Mouse (Mus musculus): ENCODE measurements around the gene Inhbb. TPM values are rescaled to one million over a fixed set of nuclear protein-coding genes. Genes with fewer than 3 reads are reported as not detected.

The Inhbb gene
- polyA plus RNA-seq, 1 experiment from 2014 or later, result 1.5 TPM

GRCm38 (mm10) chr1:119397839-119398238 lies 24.2 kb downstream of the Inhbb start:
- Histone ChIP-seq H3K36me3 (ENCODE audit: control insufficient read depth, insufficient read depth, low read length) (no peaks in the 10 kb centered on the region), H3K4me2 (replicated peaks; ENCODE audit: low read depth, low read length) (no peak overlapping the region), H3K27ac (ENCODE audit: low read length) (no peak overlapping the region), H3K9ac (replicated peaks; ENCODE audit: low read depth, low read length) (no peak overlapping the region), H3K4me3 (ENCODE audit: low read depth, low read length) (no peak overlapping the region), H3K4me1 (ENCODE audit: control insufficient read depth, insufficient read depth, low read length) (no peaks in the 10 kb centered on the region), H3K9me3 (ENCODE audit: control insufficient read depth, low read depth, low read length) (no peaks in the 10 kb centered on the region), H3K27me3 (ENCODE audit: control insufficient read depth, insufficient read depth, low read length) (no peaks in the 10 kb centered on the region)
- WGBS, result 78% methylated on average over 7 of the region's 7 CpGs
- no peak for ATAC-seq (ENCODE audit: insufficient number of reproducible peaks, insufficient read depth, low FRiP score, low read depth)

DNA sequence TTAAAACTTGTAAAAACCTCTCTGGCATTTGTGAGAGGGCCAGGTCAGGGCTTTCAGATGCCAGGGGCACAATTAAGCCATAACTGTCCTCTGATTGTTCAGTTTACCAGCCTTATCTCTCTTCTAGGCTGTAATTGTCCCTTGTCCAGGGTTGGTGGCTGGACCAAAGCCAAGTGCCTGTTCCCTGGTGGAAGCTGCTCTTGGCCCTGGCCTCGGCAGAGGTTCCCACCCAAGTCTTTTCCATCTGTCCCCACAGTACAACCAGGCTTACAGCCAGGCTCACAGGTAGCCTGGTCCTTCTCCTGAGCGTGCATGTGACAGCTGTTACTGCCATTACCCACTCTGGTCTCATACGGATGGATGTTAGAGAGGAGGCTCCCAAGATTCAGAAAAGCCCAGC lies 30.7 kb downstream of the Inhbb start:
- WGBS, result 62% methylated on average over 3 of the region's 3 CpGs
- H3K27me3 ChIP-seq (ENCODE audit: control insufficient read depth, insufficient read depth, low read length), result no peaks in the 10 kb centered on the region
- H3K4me1 ChIP-seq (ENCODE audit: control insufficient read depth, insufficient read depth, low read length), result no peaks in the 10 kb centered on the region
- no peak for ATAC-seq (ENCODE audit: insufficient number of reproducible peaks, insufficient read depth, low FRiP score, low read depth)
- H3K9me3 ChIP-seq (ENCODE audit: control insufficient read depth, low read depth, low read length), result no peaks in the 10 kb centered on the region
- H3K4me2 ChIP-seq (replicated peaks; ENCODE audit: low read depth, low read length), result no peak overlapping the region
- H3K27ac ChIP-seq (ENCODE audit: low read length), result no peak overlapping the region
- no peaks in the 10 kb centered on the region for H3K36me3 ChIP-seq (ENCODE audit: control insufficient read depth, insufficient read depth, low read length)
- H3K9ac ChIP-seq (replicated peaks; ENCODE audit: low read depth, low read length), result no peak overlapping the region
- H3K4me3 ChIP-seq (ENCODE audit: low read depth, low read length), result no peak overlapping the region

- ATAC-seq (ENCODE audit: insufficient number of reproducible peaks, insufficient read depth, low FRiP score, low read depth), result no peak
- Histone ChIP-seq H3K9me3 (ENCODE audit: control insufficient read depth, low read depth, low read length) (no peaks in the 10 kb centered on the region), H3K9ac (replicated peaks; ENCODE audit: low read depth, low read length) (no peak overlapping the region), H3K4me3 (ENCODE audit: low read depth, low read length) (no peak overlapping the region), H3K27me3 (ENCODE audit: control insufficient read depth, insufficient read depth, low read length) (no peaks in the 10 kb centered on the region), H3K4me2 (replicated peaks; ENCODE audit: low read depth, low read length) (no peak overlapping the region), H3K27ac (ENCODE audit: low read length) (no peak overlapping the region), H3K36me3 (ENCODE audit: control insufficient read depth, insufficient read depth, low read length) (no peaks in the 10 kb centered on the region), H3K4me1 (ENCODE audit: control insufficient read depth, insufficient read depth, low read length) (no peaks in the 10 kb centered on the region)
- WGBS, result 53% methylated on average over 4 of the region's 4 CpGs
These were observed 31.4 kb downstream of the Inhbb start for GRCm38 (mm10) chr1:119390676-119391075.

GRCm38 (mm10) chr1:119389771-119390500 lies 32.1 kb downstream of the Inhbb start:
- no peaks in the 10 kb centered on the region for H3K36me3 ChIP-seq (ENCODE audit: control insufficient read depth, insufficient read depth, low read length)
- H3K27me3 ChIP-seq (ENCODE audit: control insufficient read depth, insufficient read depth, low read length), result no peaks in the 10 kb centered on the region
- H3K9ac ChIP-seq (replicated peaks; ENCODE audit: low read depth, low read length), result no peak overlapping the region
- no peak overlapping the region for H3K4me2 ChIP-seq (replicated peaks; ENCODE audit: low read depth, low read length)
- no peaks in the 10 kb centered on the region for H3K9me3 ChIP-seq (ENCODE audit: control insufficient read depth, low read depth, low read length)
- no peak for ATAC-seq (ENCODE audit: insufficient number of reproducible peaks, insufficient read depth, low FRiP score, low read depth)
- no peak overlapping the region for H3K27ac ChIP-seq (ENCODE audit: low read length)
- H3K4me3 ChIP-seq (ENCODE audit: low read depth, low read length), result no peak overlapping the region
- 55% methylated on average over 7 of the region's 7 CpGs for WGBS
- no peaks in the 10 kb centered on the region for H3K4me1 ChIP-seq (ENCODE audit: control insufficient read depth, insufficient read depth, low read length)

DNA sequence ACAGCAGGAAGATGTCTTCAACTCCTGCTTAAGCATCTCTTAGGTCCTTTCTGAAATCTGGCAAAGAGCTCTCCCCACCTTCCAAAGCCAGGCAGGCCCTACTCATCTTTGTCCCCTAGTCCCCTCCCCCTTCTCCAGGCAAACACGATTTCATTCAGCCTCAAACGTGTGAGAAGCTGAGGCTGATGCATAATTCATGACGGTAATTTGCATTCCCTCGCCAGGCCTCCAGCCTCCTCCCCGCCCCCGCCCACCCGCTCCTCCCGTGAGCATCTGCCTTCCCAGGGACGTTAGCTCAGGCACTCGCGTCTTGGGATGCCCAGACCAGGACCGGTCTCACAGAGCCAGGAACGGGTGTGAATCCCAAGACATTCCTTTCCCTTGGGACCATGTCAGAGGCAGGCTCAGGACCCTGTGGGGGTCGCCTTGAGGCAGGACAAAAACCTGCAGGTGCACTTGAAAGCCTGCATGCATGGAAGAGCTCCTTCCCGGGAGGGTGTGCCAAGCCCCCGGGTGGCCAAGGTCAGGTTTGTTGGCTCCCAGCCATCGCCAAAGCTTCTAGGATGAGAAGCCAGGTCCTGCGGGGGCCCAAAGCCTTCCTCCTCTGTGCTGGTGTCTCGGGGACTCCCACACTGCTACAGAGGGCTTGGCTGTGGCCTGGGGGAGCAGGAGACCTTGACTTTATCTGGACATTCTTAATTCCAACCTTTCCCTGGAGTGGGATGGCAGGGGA lies 33.2 kb downstream of the Inhbb start:
- no peak overlapping the region for H3K4me3 ChIP-seq (ENCODE audit: low read depth, low read length)
- 6% methylated on average over 19 of the region's 19 CpGs for WGBS
- no peak overlapping the region for H3K9ac ChIP-seq (replicated peaks; ENCODE audit: low read depth, low read length)
- no peaks in the 10 kb centered on the region for H3K9me3 ChIP-seq (ENCODE audit: control insufficient read depth, low read depth, low read length)
- H3K27me3 ChIP-seq (ENCODE audit: control insufficient read depth, insufficient read depth, low read length), result no peaks in the 10 kb centered on the region
- H3K36me3 ChIP-seq (ENCODE audit: control insufficient read depth, insufficient read depth, low read length), result no peaks in the 10 kb centered on the region
- H3K27ac ChIP-seq (ENCODE audit: low read length), result no peak overlapping the region
- no peak overlapping the region for H3K4me2 ChIP-seq (replicated peaks; ENCODE audit: low read depth, low read length)
- 0 out of 2 replicates have a peak, but pooled peaks have one; percentile 26 for ATAC-seq (ENCODE audit: insufficient number of reproducible peaks, insufficient read depth, low FRiP score, low read depth)
- H3K4me1 ChIP-seq (ENCODE audit: control insufficient read depth, insufficient read depth, low read length), result no peaks in the 10 kb centered on the region

- H3K9me3 ChIP-seq (ENCODE audit: control insufficient read depth, low read depth, low read length), result no peaks in the 10 kb centered on the region
- H3K9ac ChIP-seq (replicated peaks; ENCODE audit: low read depth, low read length), result no peak overlapping the region
- H3K36me3 ChIP-seq (ENCODE audit: control insufficient read depth, insufficient read depth, low read length), result no peaks in the 10 kb centered on the region
- no peak overlapping the region for H3K27ac ChIP-seq (ENCODE audit: low read length)
- ATAC-seq (ENCODE audit: insufficient number of reproducible peaks, insufficient read depth, low FRiP score, low read depth), result no peak
- no peak overlapping the region for H3K4me2 ChIP-seq (replicated peaks; ENCODE audit: low read depth, low read length)
- H3K4me1 ChIP-seq (ENCODE audit: control insufficient read depth, insufficient read depth, low read length), result no peaks in the 10 kb centered on the region
- H3K4me3 ChIP-seq (ENCODE audit: low read depth, low read length), result no peak overlapping the region
- 66% methylated on average over 3 of the region's 3 CpGs for WGBS
- H3K27me3 ChIP-seq (ENCODE audit: control insufficient read depth, insufficient read depth, low read length), result no peaks in the 10 kb centered on the region
These were observed 35.7 kb downstream of the Inhbb start for GRCm38 (mm10) chr1:119386306-119386705.

DNA sequence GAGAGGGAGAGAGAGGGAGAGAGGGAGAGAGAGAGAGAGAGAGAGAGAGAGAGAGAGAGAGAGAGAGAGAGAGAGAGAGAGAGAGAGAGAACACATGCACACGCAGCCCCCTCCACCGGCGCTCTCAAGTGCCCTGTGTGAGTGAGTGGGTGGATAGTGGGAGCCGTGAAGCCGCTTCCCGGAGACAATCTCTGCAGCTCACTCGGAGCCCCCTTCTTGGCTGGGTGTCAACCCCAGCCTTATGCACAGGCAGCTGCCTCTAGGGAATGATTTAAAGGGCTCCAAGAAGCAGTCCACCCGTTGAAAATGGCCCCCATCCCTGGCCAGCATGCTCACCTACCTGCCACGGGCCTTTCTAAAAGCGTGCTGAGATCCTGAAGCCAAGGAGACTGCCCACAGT lies 38.1 kb downstream of the Inhbb start:
- WGBS, result 47% methylated on average over 10 of the region's 10 CpGs

GRCm38 (mm10) chr1:119380609-119381008 lies 41.4 kb downstream of the Inhbb start:
- WGBS, result 80% methylated on average over 4 of the region's 4 CpGs
- Histone ChIP-seq H3K4me2 (replicated peaks; ENCODE audit: low read depth, low read length) (no peak overlapping the region), H3K4me1 (ENCODE audit: control insufficient read depth, insufficient read depth, low read length) (no peaks in the 10 kb centered on the region), H3K27ac (ENCODE audit: low read length) (no peak overlapping the region), H3K36me3 (ENCODE audit: control insufficient read depth, insufficient read depth, low read length) (no peaks in the 10 kb centered on the region), H3K27me3 (ENCODE audit: control insufficient read depth, insufficient read depth, low read length) (no peaks in the 10 kb centered on the region), H3K4me3 (ENCODE audit: low read depth, low read length) (no peak overlapping the region), H3K9ac (replicated peaks; ENCODE audit: low read depth, low read length) (no peak overlapping the region), H3K9me3 (ENCODE audit: control insufficient read depth, low read depth, low read length) (no peaks in the 10 kb centered on the region)
- ATAC-seq (ENCODE audit: insufficient number of reproducible peaks, insufficient read depth, low FRiP score, low read depth), result no peak

More for the DNA sequence above, 38.1 kb downstream of the Inhbb start:
- Histone ChIP-seq H3K4me1 (ENCODE audit: control insufficient read depth, insufficient read depth, low read length) (no peaks in the 10 kb centered on the region), H3K9ac (replicated peaks; ENCODE audit: low read depth, low read length) (no peak overlapping the region), H3K27me3 (ENCODE audit: control insufficient read depth, insufficient read depth, low read length) (no peaks in the 10 kb centered on the region), H3K4me2 (replicated peaks; ENCODE audit: low read depth, low read length) (no peak overlapping the region), H3K4me3 (ENCODE audit: low read depth, low read length) (no peak overlapping the region), H3K27ac (ENCODE audit: low read length) (no peak overlapping the region), H3K9me3 (ENCODE audit: control insufficient read depth, low read depth, low read length) (no peaks in the 10 kb centered on the region), H3K36me3 (ENCODE audit: control insufficient read depth, insufficient read depth, low read length) (no peaks in the 10 kb centered on the region)
- ATAC-seq (ENCODE audit: insufficient number of reproducible peaks, insufficient read depth, low FRiP score, low read depth), result no peak

All from stomach, embryonic 14.5 days (tissue).